Mouse (Mus musculus) urinary bladder, adult 18-20 months (tissue): ENCODE data around the gene Nthl1.

Experiments
- DNase-seq, 2 experiments: peaks; one replicate each; pipeline ENCODE4 v3.0.0; 2022; ENCODE audit warnings: low spot score in 2 of 2, mixed read lengths in 2 of 2

Gene Nthl1

GRCm38 (mm10) chr17:24632167-24632812, at the start of gene Nthl1, which contains the start of gene Tsc2:
Gene Nthl1 (plus strand): TSS chr17:24632680.
Gene Tsc2 (minus strand): TSS chr17:24632630.
- DNase-seq: peak; percentile 77 to 79

- DNase-seq: no peak
Measured at GRCm38 (mm10) chr17:24583599-24584460, 48.6 kb upstream of the Nthl1 start.

GRCm38 (mm10) chr17:24584520-24584919, 48.0 kb upstream of the Nthl1 start:
- no peak for DNase-seq

- no peak for DNase-seq
Measured at GRCm38 (mm10) chr17:24586532-24586931, 45.9 kb upstream of the Nthl1 start.

GRCm38 (mm10) chr17:24590943-24591342, 41.5 kb upstream of the Nthl1 start:
- DNase-seq: no peak

- DNase-seq: no peak
Measured at GRCm38 (mm10) chr17:24591695-24592094, 40.8 kb upstream of the Nthl1 start.

- DNase-seq: no peak
Measured at GRCm38 (mm10) chr17:24593248-24593647, 39.2 kb upstream of the Nthl1 start.

GRCm38 (mm10) chr17:24593992-24594890, 38.2 kb upstream of the Nthl1 start:
- no peak for DNase-seq

- no peak for DNase-seq
Measured at GRCm38 (mm10) chr17:24595126-24596072, 37.1 kb upstream of the Nthl1 start.

- no peak for DNase-seq
Measured at GRCm38 (mm10) chr17:24596073-24596466, 36.4 kb upstream of the Nthl1 start.

GRCm38 (mm10) chr17:24596471-24597183, 35.9 kb upstream of the Nthl1 start:
- no peak for DNase-seq

GRCm38 (mm10) chr17:24597989-24598388, 34.5 kb upstream of the Nthl1 start:
- DNase-seq: no peak

- no peak for DNase-seq
Measured at GRCm38 (mm10) chr17:24600502-24600901, 32.0 kb upstream of the Nthl1 start.

- no peak for DNase-seq
Measured at GRCm38 (mm10) chr17:24603961-24604360, 28.5 kb upstream of the Nthl1 start.

- no peak for DNase-seq
Measured at GRCm38 (mm10) chr17:24604557-24604956, 27.9 kb upstream of the Nthl1 start.

GRCm38 (mm10) chr17:24608370-24608769, 24.1 kb upstream of the Nthl1 start:
- DNase-seq: no peak

GRCm38 (mm10) chr17:24608874-24609273, 23.6 kb upstream of the Nthl1 start:
- DNase-seq: no peak

GRCm38 (mm10) chr17:24610711-24611110, 21.8 kb upstream of the Nthl1 start:
- DNase-seq: no peak

GRCm38 (mm10) chr17:24617561-24618194, 14.8 kb upstream of the Nthl1 start:
- DNase-seq: no peak

- no peak for DNase-seq
Measured at GRCm38 (mm10) chr17:24625472-24625871, 7.0 kb upstream of the Nthl1 start.
